Mouse (Mus musculus) stomach, embryonic 14.5 days (tissue): Measurements from ENCODE around the gene Gtf2ird2. TPM values are rescaled to one million over a fixed set of nuclear protein-coding genes. Genes with fewer than 3 reads are reported as not detected.

Source experiments
- ATAC-seq: fragments of 200-750 bp; cut with Nextera tagmentation; 2 replicates; pipeline ENCODE4 v1.8.0; 2017; ENCODE audit warnings: low read depth, moderate TSS enrichment; ENCODE audit not compliant: insufficient number of reproducible peaks, insufficient read depth, low FRiP score
- H3K27ac ChIP-seq: fragments of 300-500 bp; sonication (generic); 2 replicates; pipeline ENCODE4 v1.5.1; 2014; ENCODE audit warnings: mild to moderate bottlenecking, low read length, moderate library complexity, mixed read lengths
- H3K27me3 ChIP-seq: fragments of 300-500 bp; sonication (generic); 2 replicates; pipeline ENCODE4 v1.6.1; 2014; ENCODE audit warnings: low read length, control low read depth, mixed read lengths; ENCODE audit not compliant: control insufficient read depth, insufficient read depth
- H3K36me3 ChIP-seq: fragments of 300-500 bp; sonication (generic); 2 replicates; pipeline ENCODE4 v1.6.1; 2014; ENCODE audit warnings: mild to moderate bottlenecking, control low read depth, low read length, moderate library complexity, mixed read lengths; ENCODE audit not compliant: control insufficient read depth, insufficient read depth
- H3K4me1 ChIP-seq: fragments of 300-500 bp; sonication (generic); 2 replicates; pipeline ENCODE4 v1.6.1; 2014; ENCODE audit warnings: low read length, control low read depth, mixed read lengths; ENCODE audit not compliant: control insufficient read depth, insufficient read depth
- H3K4me2 ChIP-seq: fragments of 300-500 bp; sonication (generic); replicated peaks from 2 replicates; pipeline ENCODE4 v1.6.1; 2014; ENCODE audit warnings: low read depth, low read length, control low read depth
- H3K4me3 ChIP-seq: fragments of 300-500 bp; sonication (generic); 2 replicates; pipeline ENCODE4 v1.5.1; 2014; ENCODE audit warnings: low read depth, low read length, control low read depth
- H3K9ac ChIP-seq: fragments of 300-500 bp; sonication (generic); replicated peaks from 2 replicates; pipeline ENCODE4 v1.6.1; 2014; ENCODE audit warnings: low read depth, mild to moderate bottlenecking, control low read depth, low read length, moderate library complexity, mixed read lengths
- H3K9me3 ChIP-seq: fragments of 300-500 bp; sonication (generic); 2 replicates; pipeline ENCODE4 v1.6.1; 2016; ENCODE audit warnings: low read depth, low read length, control low read depth; ENCODE audit not compliant: control insufficient read depth
- WGBS: fragments of 180-500 bp; shearing (Covaris S2); extraction: QIAGEN DNeasy Blood & Tissue Kit; methylation state at CpG from one replicate; pipeline ENCODE4 v1.1.7; 2014; 5-methylcytosine and 5-hydroxymethylcytosine counted together
- polyA plus RNA-seq: library from polyadenylated mRNA; unstranded; fragments of >200 nt; fragmentation: Nextera tagmentation; extraction: Ambion mirVana; gene quantifications from 2 replicates; pipeline ENCODE4 v1.2.1, GENCODE M21; 2014

Gtf2ird2 gene
- polyA plus RNA-seq, 1 experiment from 2014 or later = 10.1 TPM

DNA sequence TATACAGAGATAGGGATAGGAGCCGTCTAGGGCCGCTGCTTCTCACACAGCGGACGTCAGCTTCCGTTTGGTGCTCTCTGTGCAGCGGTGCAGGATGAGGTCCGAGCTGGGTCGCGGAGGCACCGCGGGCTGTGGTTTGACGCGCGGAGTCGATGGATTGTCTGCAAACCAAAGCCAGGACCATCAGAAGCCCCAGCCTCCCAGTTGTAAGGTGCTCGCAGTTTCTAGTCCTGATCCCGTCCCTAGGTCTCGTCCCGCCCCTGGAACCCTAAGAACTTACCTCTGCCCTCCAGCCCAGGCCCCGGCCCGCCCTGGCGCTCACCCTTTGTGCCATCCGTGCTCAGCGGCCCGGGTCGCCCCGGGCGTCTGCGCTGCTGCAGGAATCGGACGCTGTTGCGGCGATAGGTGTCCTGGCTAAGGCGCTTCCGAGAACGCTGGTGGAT, 37.9 kb downstream of the Gtf2ird2 start:
- Histone ChIP-seq H3K36me3 (no peaks in the 10 kb centered on the region), H3K9me3 (no peaks in the 10 kb centered on the region), H3K4me2 (peak overlapping the region; percentile 54), H3K4me1 (peaks cover 15% of the 10 kb centered on the region), H3K27ac (no peak overlapping the region), H3K27me3 (no peaks in the 10 kb centered on the region), H3K9ac (no peak overlapping the region), H3K4me3 (peak overlapping the region; percentile 29)
- 3% methylated on average over 36 of the region's 36 CpGs for WGBS
- ATAC-seq = no peak; the same call in 1 of the 2 replicates

DNA sequence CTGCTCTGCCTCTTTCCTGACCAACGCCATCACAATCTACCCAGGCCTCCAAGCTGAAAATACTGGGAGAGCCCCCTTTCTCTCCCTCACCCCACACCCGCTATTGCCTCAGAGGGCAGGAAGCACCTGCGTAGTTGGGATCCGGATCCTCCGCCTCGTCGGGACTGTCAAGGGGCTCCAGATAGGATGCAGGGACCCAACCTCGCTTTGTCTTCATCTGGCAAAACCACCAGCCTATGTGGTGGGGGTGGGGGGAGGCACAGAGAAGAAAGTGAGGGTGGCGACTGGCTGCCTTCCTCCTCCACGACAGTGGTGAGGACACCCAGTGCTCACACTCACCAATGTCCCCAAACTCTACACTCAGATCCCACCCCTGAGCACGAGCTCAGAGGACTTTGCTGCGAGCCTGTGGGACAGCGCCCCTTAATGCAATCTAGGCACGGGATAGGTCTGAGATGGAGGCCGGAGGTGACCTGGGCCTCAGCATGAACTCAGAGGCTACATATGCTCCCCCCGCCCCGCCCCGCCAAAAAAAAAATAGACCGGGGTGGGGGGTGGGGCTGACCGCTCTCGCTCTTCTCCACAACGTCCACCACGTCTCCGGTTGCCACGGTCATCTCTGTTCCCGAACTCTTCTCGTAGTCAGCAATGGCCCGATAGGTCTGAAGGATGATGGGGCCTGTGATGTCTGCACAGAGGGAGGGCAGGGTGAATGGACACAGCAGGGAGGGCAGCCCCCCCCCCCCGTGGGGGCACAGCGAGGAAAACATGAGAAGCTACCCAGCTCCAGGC, 41.5 kb downstream of the Gtf2ird2 start:
- Histone ChIP-seq H3K27me3 (no peaks in the 10 kb centered on the region), H3K9ac (no peak overlapping the region), H3K4me1 (peaks cover 17% of the 10 kb centered on the region), H3K4me2 (no peak overlapping the region), H3K27ac (no peak overlapping the region), H3K36me3 (no peaks in the 10 kb centered on the region), H3K4me3 (no peak overlapping the region), H3K9me3 (no peaks in the 10 kb centered on the region)
- no peak for ATAC-seq
- 80% methylated on average over 30 of the region's 30 CpGs for WGBS

DNA sequence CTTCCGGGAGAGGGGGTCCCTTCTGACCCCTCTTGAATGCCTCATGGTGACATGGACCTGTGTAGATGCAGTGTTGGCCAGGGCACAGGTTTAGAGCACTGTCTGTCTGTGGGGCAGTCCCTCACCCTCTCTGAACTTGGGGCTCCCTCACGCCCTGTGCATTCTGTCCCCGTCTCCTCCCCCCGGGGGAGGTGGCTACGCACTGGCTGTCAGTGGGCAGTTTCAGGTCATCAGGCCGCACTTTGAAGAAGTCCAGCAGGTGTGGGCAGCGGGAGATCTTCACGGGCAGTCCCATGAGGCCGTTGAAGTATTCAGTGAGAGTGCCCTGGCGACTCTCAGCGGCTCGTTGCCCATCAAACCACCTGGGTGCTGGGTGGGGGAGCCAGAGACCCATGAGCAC, 43.1 kb downstream of the Gtf2ird2 start:
- WGBS = 53% methylated on average over 12 of the region's 12 CpGs
- Histone ChIP-seq H3K4me1 (peaks cover 11% of the 10 kb centered on the region), H3K27ac (no peak overlapping the region), H3K9me3 (no peaks in the 10 kb centered on the region), H3K4me3 (no peak overlapping the region), H3K27me3 (no peaks in the 10 kb centered on the region), H3K36me3 (no peaks in the 10 kb centered on the region), H3K9ac (no peak overlapping the region), H3K4me2 (no peak overlapping the region)
- 0 out of 2 replicates have a peak, but pooled peaks have one; percentile 24 for ATAC-seq

DNA sequence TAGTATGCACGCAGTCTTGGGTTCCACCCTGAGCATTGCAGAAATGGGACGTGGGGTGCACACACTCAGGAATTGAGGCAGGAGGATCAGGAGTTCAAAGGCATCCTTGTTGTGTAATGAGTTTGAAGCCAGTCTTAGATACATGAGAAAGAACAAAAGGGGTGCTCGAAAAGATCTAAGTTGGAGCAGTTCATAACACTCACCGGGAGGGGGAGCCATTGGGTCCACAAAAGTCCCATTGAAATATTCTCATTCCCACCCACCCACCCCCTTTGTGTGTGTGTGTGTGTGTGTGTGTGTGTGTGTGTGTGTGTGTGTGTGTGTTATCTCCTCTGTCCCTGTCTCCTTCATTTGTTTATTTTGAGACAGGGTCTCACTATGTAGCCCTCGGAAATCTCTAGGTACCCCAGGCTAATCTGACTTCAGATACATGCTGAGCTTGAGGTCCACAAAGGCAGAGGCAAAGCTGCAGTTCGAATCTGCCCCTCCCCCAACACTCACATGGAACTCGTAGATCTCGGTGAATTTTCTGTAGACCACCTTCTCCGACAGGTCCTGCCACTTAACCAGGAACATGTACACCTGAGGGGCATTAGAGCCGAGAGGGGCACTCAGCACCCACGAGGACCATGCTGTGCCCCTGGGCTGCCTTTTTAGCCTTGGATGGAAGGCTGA, 43.9 kb downstream of the Gtf2ird2 start:
- H3K4me1 ChIP-seq = peaks cover 11% of the 10 kb centered on the region
- no peaks in the 10 kb centered on the region for H3K9me3 ChIP-seq
- no peak overlapping the region for H3K9ac ChIP-seq
- H3K4me2 ChIP-seq = no peak overlapping the region
- no peaks in the 10 kb centered on the region for H3K36me3 ChIP-seq
- no peaks in the 10 kb centered on the region for H3K27me3 ChIP-seq
- H3K4me3 ChIP-seq = no peak overlapping the region
- 41% methylated on average over 11 of the region's 11 CpGs for WGBS
- H3K27ac ChIP-seq = no peak overlapping the region
- no peak for ATAC-seq

DNA sequence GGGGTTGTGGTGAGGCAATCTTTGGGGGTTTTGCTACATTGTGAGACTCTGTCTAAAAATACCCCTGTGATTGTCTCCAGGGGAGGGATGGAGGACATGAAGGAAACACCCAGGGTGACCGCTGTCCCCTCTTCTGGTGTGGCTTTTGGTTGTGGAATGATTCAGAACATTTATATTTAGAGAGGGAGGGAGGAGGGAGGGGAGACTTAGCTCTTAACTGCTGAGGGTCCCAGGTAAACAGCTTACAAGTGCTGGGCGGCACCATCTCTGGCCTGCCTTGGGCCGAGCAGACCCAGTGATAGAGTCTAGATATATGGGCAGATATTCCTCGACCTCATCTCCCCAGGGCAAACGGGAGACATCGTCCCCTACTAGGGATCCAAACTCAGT, 44.4 kb downstream of the Gtf2ird2 start:
- Histone ChIP-seq H3K9ac (no peak overlapping the region), H3K4me3 (no peak overlapping the region), H3K4me2 (no peak overlapping the region), H3K36me3 (no peaks in the 10 kb centered on the region), H3K4me1 (peaks cover 12% of the 10 kb centered on the region), H3K27ac (no peak overlapping the region), H3K27me3 (no peaks in the 10 kb centered on the region), H3K9me3 (no peaks in the 10 kb centered on the region)
- ATAC-seq = no peak
- WGBS = 64% methylated on average over 6 of the region's 6 CpGs

DNA sequence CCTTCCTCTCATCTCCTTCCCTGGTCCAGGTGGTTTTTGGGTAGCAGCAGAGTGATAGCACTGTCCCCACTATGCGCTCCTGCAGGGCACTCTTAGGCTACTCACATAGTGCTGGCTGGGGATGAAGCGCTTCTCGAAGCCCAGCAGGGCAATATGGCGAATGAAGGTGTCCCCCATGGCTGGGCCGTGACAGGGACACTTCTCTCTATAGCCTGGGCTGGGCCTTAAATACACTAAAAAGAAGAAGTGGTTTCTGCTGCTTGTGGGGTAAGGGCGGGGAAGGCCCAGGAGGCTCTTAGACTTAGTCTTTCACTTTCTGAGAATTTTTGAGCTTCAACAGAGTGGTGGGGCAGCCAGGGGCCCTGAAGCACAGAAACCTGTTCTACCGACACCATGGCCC, 45.6 kb downstream of the Gtf2ird2 start, which contains the start of gene Ncf1:
TSS of gene Ncf1 (minus strand) at position 235 of the 400 bp plus-strand sequence.
- ATAC-seq = no peak
- Histone ChIP-seq H3K9me3 (no peaks in the 10 kb centered on the region), H3K4me1 (peaks cover 17% of the 10 kb centered on the region), H3K9ac (no peak within 1 kb of the TSS), H3K36me3 (no peaks in the 10 kb centered on the region), H3K4me2 (no peak within 1 kb of the TSS), H3K4me3 (no peak within 1 kb of the TSS), H3K27ac (no peak within 1 kb of the TSS), H3K27me3 (no peaks in the 10 kb centered on the region)
- WGBS = 82% methylated on average over 7 of the region's 7 CpGs

DNA sequence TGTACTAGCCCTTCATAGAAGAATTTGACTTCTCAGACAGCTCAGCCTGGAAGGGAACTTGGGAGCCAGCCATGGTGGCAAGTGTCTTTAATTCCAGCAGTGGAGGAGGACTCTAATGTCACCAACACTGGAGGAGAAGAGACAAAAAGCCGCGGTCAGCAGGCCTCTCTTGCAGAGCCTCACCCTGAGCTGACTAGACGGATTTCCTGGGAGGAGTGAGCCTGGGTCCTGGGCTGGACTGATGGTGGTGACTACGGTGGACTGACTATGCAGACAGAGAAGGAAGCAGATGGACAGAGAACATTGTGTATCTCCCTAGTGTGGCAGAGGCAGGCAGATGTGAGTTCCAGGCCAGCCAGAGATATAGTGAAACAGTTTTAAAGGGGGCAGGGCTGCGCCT, 47.6 kb downstream of the Gtf2ird2 start:
- no peak overlapping the region for H3K9ac ChIP-seq
- 81% methylated on average over 5 of the region's 5 CpGs for WGBS
- H3K36me3 ChIP-seq = peaks cover 7% of the 10 kb centered on the region
- H3K27me3 ChIP-seq = no peaks in the 10 kb centered on the region
- no peak overlapping the region for H3K4me3 ChIP-seq
- H3K9me3 ChIP-seq = no peaks in the 10 kb centered on the region
- peaks cover 30% of the 10 kb centered on the region for H3K4me1 ChIP-seq
- H3K27ac ChIP-seq = no peak overlapping the region
- ATAC-seq = no peak
- H3K4me2 ChIP-seq = no peak overlapping the region

DNA sequence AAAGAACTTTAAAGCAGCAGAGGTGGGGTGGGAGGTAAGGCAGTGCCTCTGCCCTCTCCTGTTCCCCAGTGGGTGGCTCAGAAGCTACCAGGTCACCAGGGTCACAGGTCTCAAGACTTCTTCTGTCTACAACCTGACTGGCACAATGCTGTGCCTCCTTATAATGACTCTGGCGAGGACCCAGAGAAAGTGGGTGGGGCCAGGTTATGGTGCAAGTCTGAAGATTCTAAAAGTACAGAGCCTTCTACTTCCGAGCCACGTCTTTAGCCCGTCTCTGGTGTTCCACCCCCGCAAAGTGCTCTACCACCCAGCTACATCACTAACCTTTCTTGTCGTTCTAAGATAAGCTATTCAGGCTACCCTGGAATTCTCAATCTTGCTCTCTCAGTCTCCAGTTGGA, 48.3 kb downstream of the Gtf2ird2 start:
- peaks cover 13% of the 10 kb centered on the region for H3K36me3 ChIP-seq
- H3K27ac ChIP-seq = no peak overlapping the region
- peaks cover 25% of the 10 kb centered on the region; the same call in 1 of the 2 replicates for H3K4me1 ChIP-seq
- no peaks in the 10 kb centered on the region for H3K9me3 ChIP-seq
- H3K4me3 ChIP-seq = no peak overlapping the region
- no peak overlapping the region for H3K9ac ChIP-seq
- 54% methylated on average over 6 of the region's 6 CpGs for WGBS
- H3K27me3 ChIP-seq = no peaks in the 10 kb centered on the region
- ATAC-seq = 0 out of 2 replicates have a peak, but pooled peaks have one; percentile 1
- no peak overlapping the region for H3K4me2 ChIP-seq
